Mouse (Mus musculus) CH12.LX (cell line): ENCODE results near the gene Nfe2l1. TPM values are rescaled to one million over a fixed set of nuclear protein-coding genes. Genes with fewer than 3 reads are reported as not detected.
A peak's percentile ranks its signal among the peaks of the same experiment; 100 is the strongest.
"Not testable (repeated sequence)": the region's sequence is repeated elsewhere in the genome, so short reads cannot be mapped to it uniquely, and the experiment has no call there.

Experiments
- DNase-seq: peaks from one replicate; pipeline ENCODE4 v3.0.0-alpha.2; 2013; ENCODE audit errors: extremely low read depth
- H3K27ac ChIP-seq: 2 replicates; pipeline ENCODE4 v1.5.1; 2012; ENCODE audit warnings: low read depth, mild to moderate bottlenecking, control low read depth, moderate library complexity; ENCODE audit not compliant: insufficient read depth
- H3K27me3 ChIP-seq: replicated peaks from 2 replicates; pipeline ENCODE3; 2012; ENCODE audit warnings: inconsistent platforms
- H3K36me3 ChIP-seq, 2 experiments: replicated peaks in 1 of 2; 2 replicates each; pipeline versions ENCODE3 to v1.6.1; 2012; ENCODE audit warnings: inconsistent platforms in 1 of 2, low read length in 1 of 2, mild to moderate bottlenecking in 1 of 2, mixed read lengths in 1 of 2, moderate library complexity in 1 of 2; ENCODE audit not compliant: control insufficient read depth in 1 of 2, insufficient read depth in 1 of 2
- H3K4me1 ChIP-seq, 2 experiments: 2 replicates each; pipeline ENCODE4 v1.6.1; 2012; ENCODE audit warnings: inconsistent platforms in 1 of 2, moderate library complexity in 1 of 2; ENCODE audit not compliant: insufficient read depth in 2 of 2, control insufficient read depth in 1 of 2
- H3K4me2 ChIP-seq: 2 replicates; pipeline ENCODE4 v1.6.1; 2012; ENCODE audit warnings: low read depth, mild to moderate bottlenecking, control low read depth; ENCODE audit not compliant: poor library complexity, insufficient read depth, severe bottlenecking
- H3K4me3 ChIP-seq, 3 experiments: fragments of 150-350 bp in 1 of 3; sonication (generic) in 1 of 3; replicated peaks in 1 of 3; 2 replicates each; pipeline versions ENCODE3 to v1.5.1; 2011 to 2012; ENCODE audit warnings: low read depth in 2 of 3, low read length in 2 of 3, mild to moderate bottlenecking in 2 of 3, moderate library complexity in 2 of 3, control low read depth in 1 of 3, improper control_type of control experiment in 1 of 3, inconsistent platforms in 1 of 3, mixed read lengths in 1 of 3; ENCODE audit not compliant: poor library complexity in 1 of 3
- H3K79me2 ChIP-seq: replicated peaks from 2 replicates; pipeline ENCODE4 v1.6.1; 2012; ENCODE audit warnings: mild to moderate bottlenecking, moderate library complexity; ENCODE audit not compliant: control insufficient read depth, poor library complexity, insufficient read depth, severe bottlenecking; ENCODE audit errors: extremely low read depth
- H3K9ac ChIP-seq: 2 replicates; pipeline ENCODE4 v1.6.1; 2012; ENCODE audit warnings: low read depth, mild to moderate bottlenecking, control low read depth, moderate library complexity; ENCODE audit not compliant: insufficient read depth
- H3K9me3 ChIP-seq: replicated peaks from 2 replicates; pipeline ENCODE3; 2012; ENCODE audit warnings: low read length, inconsistent platforms, mixed read lengths
- CHD1 ChIP-seq: IDR thresholded peaks from 2 replicates; pipeline ENCODE4 v1.6.1; 2012; ENCODE audit warnings: low read depth, low read length, improper control_type of control experiment, inconsistent platforms
- CHD2 ChIP-seq: IDR thresholded peaks from 2 replicates; pipeline ENCODE4 v1.6.1; 2011; ENCODE audit warnings: low read length, improper control_type of control experiment
- CTCF ChIP-seq, 2 experiments: IDR thresholded peaks in 1 of 2; conservative IDR thresholded peaks in 1 of 2; 2 replicates each; pipeline ENCODE4 v1.5.1; 2011 to 2012; ENCODE audit warnings: low read depth in 2 of 2, low read length in 2 of 2, improper control_type of control experiment in 1 of 2, inconsistent platforms in 1 of 2, mild to moderate bottlenecking in 1 of 2, moderate library complexity in 1 of 2
- E2F4 ChIP-seq: IDR thresholded peaks from 2 replicates; pipeline ENCODE4 v1.6.1; 2011; ENCODE audit warnings: low read depth, low read length, improper control_type of control experiment; ENCODE audit not compliant: insufficient replicate concordance
- MYC ChIP-seq: IDR thresholded peaks from 2 replicates; pipeline ENCODE4 v1.6.1; 2011; ENCODE audit warnings: low read depth, mild to moderate bottlenecking, improper control_type of control experiment, low read length
- POLR2AphosphoS2 ChIP-seq: IDR thresholded peaks from 2 replicates; pipeline ENCODE4 v1.6.1; 2011; ENCODE audit warnings: low read depth, low read length, improper control_type of control experiment
- SMC3 ChIP-seq: IDR thresholded peaks from 2 replicates; pipeline ENCODE4 v1.6.1; 2011; ENCODE audit warnings: low read depth, low read length, improper control_type of control experiment
- ZMIZ1 ChIP-seq: IDR thresholded peaks from 2 replicates; pipeline ENCODE4 v1.6.1; 2012; ENCODE audit warnings: low read depth, mild to moderate bottlenecking, inconsistent platforms, low read length, improper control_type of control experiment
- dilution Hi-C: fragments of 300-500 bp; cut with MboI; formaldehyde crosslinking; loops from 2 replicates; pipeline ENCODE4 v1.14.3; 2020; ENCODE audit warnings: low sequenced_read_pairs; ENCODE audit not compliant: extremely low pct_unique_long_range_greater_than_20kb, extremely low pct_ligation_motif_present
- in situ Hi-C: fragments of 300-500 bp; cut with MboI; formaldehyde crosslinking; loops from 3 replicates; pipeline ENCODE4 v1.14.3; 2019; ENCODE audit warnings: low sequenced_read_pairs, low pct_ligation_motif_present, low pct_unique_long_range_greater_than_20kb, mixed read lengths
- polyA plus RNA-seq: library from polyadenylated mRNA; unstranded; fragments of >175 nt; gene quantifications from 2 replicates; pipeline ENCODE4 v1.2.1, GENCODE M21; 2012; ENCODE audit warnings: low read depth; ENCODE audit not compliant: insufficient read length
- total RNA-seq, 2 experiments: library from RNA; depleted of rRNA; stranded (reverse); fragments of 300-350 nt in 1 of 2; fragments of >200 nt in 1 of 2; gene quantifications; 2 replicates each; pipeline ENCODE4 v1.2.3; 2012 to 2014

Nfe2l1 gene
- total and polyA plus RNA-seq, 3 experiments = 77.7 to 169 (median 145) TPM

DNA sequence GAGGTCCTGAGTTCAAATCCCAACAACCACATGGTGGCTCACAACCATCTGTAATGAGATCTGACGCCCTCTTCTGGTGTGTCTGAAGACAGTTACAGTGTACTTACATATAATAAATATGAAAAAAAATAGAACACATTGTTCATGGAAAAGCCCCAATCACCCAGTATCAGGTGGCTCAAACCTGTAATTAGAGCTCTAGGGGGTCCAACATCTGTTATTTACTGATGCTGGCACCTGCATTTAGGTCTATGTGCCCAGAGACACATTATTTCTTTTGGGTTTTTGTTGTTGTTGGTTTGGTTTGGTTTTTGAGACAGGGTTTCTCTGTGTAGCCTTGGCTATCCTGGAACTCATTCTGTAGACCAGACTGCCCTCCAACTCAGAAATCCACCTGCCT, 18.6 kb downstream of the Nfe2l1 start:
- H3K9me3 ChIP-seq, H3K27me3 ChIP-seq, dilution Hi-C loops, H3K4me3 ChIP-seq, H3K27ac ChIP-seq, DNase-seq, H3K4me1 ChIP-seq, H3K4me2 ChIP-seq, H3K9ac ChIP-seq, in situ Hi-C loops, H3K79me2 ChIP-seq: not testable (repeated sequence)
- peaks cover 59 to 88% of the 10 kb centered on the region in 2 experiments for H3K36me3 ChIP-seq
- 0 out of 4 replicates have a peak, but pooled peaks of 1 of the 2 experiments have one; percentile 18 for TF ChIP-seq CTCF (conservative IDR thresholded peaks at IDR 0.05 in 1 of 2, IDR thresholded peaks at IDR 0.05 in 1 of 2; ENCODE audit: low read depth in 2 of 2, low read length in 2 of 2)
- 0 out of 2 replicates have a peak, but pooled peaks have one; percentile 20 for TF ChIP-seq MYC
- peak; percentile 74 for TF ChIP-seq ZMIZ1

- Histone ChIP-seq H3K27me3 (no peaks in the 10 kb centered on the region), H3K4me2 (no peak overlapping the region), H3K79me2 (no peaks in the 10 kb centered on the region; the same call in 1 of the 2 replicates), H3K36me3 (peaks cover 56 to 90% of the 10 kb centered on the region in 2 experiments), H3K9ac (no peak overlapping the region), H3K4me1 (no peaks in the 10 kb centered on the region), H3K9me3 (peaks cover 2% of the 10 kb centered on the region), H3K27ac (no peak overlapping the region), H3K4me3 (no peak overlapping the region)
- peak; percentile 90 for TF ChIP-seq POLR2AphosphoS2
- no peak for TF ChIP-seq CHD1
- peak; percentile 12; the same call in 1 of the 2 replicates for TF ChIP-seq CHD2
- dilution Hi-C loops (no loop called here), in situ Hi-C loops (no loop called here)
- DNase-seq = no peak
Measured at GRCm38 (mm10) chr11:96809562-96810235, 20.1 kb downstream of the Nfe2l1 start.

DNA sequence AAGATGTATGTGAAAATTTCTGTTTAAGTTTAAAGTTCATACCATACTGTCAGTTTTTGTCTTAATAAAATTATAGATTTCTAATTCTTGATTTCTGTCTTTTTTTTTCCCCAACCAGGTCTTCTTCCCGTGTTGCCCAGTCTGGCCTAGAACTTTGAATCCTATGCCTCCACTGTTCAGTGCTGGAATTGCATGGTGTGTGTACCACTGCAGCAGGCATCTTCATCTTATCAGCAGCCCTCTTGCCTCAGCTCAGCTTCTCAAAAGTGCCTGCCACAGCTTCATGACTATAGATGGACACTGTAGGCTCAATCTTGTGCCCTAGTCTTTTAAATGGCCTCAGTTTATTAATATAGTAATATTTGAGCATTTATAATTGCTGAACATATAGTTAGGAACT, 21.7 kb downstream of the Nfe2l1 start:
- in situ Hi-C loops = no loop called here
- dilution Hi-C loops = no loop called here
- Histone ChIP-seq H3K79me2 (no peaks in the 10 kb centered on the region; the same call in 1 of the 2 replicates), H3K9me3 (peaks cover 2% of the 10 kb centered on the region), H3K4me2 (no peak overlapping the region), H3K9ac (no peak overlapping the region), H3K27me3 (no peaks in the 10 kb centered on the region), H3K27ac (no peak overlapping the region), H3K4me3 (no peak overlapping the region), H3K36me3 (peaks cover 56 to 90% of the 10 kb centered on the region in 2 experiments), H3K4me1 (no peaks in the 10 kb centered on the region)
- peak; percentile 44 for DNase-seq
- no peak for TF ChIP-seq E2F4
- TF ChIP-seq SMC3 = peak; percentile 7; the same call in 1 of the 2 replicates
- peak in 1 of 2 experiments; percentile 44; a peak in 3 of 4 replicates for TF ChIP-seq CTCF (conservative IDR thresholded peaks at IDR 0.05 in 1 of 2, IDR thresholded peaks at IDR 0.05 in 1 of 2; ENCODE audit: low read depth in 2 of 2, low read length in 2 of 2)
